Mouse (Mus musculus) monocyte, adult 2 months (primary cell): ENCODE measurements around the gene Col23a1.

Experiments
- DNase-seq, 2 experiments: peaks; one replicate each; pipeline ENCODE4 v3.0.0; 2022; ENCODE audit warnings: low spot score in 2 of 2, low read depth in 1 of 2

Gene Col23a1

GRCm38 (mm10) chr11:51470383-51471144 lies 180.8 kb downstream of the Col23a1 start:
- DNase-seq: no peak

- DNase-seq: no peak
Observed at GRCm38 (mm10) chr11:51473686-51474085, 184.0 kb downstream of the Col23a1 start.

GRCm38 (mm10) chr11:51476543-51476942 lies 186.8 kb downstream of the Col23a1 start:
- no peak for DNase-seq

GRCm38 (mm10) chr11:51477571-51477970 lies 187.9 kb downstream of the Col23a1 start:
- no peak for DNase-seq

GRCm38 (mm10) chr11:51482251-51482650 lies 192.5 kb downstream of the Col23a1 start:
- no peak for DNase-seq

- DNase-seq: no peak
Observed at GRCm38 (mm10) chr11:51485051-51485521, 195.4 kb downstream of the Col23a1 start.

GRCm38 (mm10) chr11:51485775-51486464 lies 196.2 kb downstream of the Col23a1 start:
- no peak for DNase-seq

GRCm38 (mm10) chr11:51488813-51489212 lies 199.1 kb downstream of the Col23a1 start:
- no peak for DNase-seq

GRCm38 (mm10) chr11:51493421-51493820 lies 203.7 kb downstream of the Col23a1 start:
- DNase-seq: no peak

GRCm38 (mm10) chr11:51494178-51494577 lies 204.5 kb downstream of the Col23a1 start:
- DNase-seq: no peak

- DNase-seq: no peak
Observed at GRCm38 (mm10) chr11:51499776-51500175, 210.1 kb downstream of the Col23a1 start.

GRCm38 (mm10) chr11:51502431-51502851 lies 212.7 kb downstream of the Col23a1 start:
- no peak for DNase-seq

GRCm38 (mm10) chr11:51504946-51505345 lies 215.2 kb downstream of the Col23a1 start:
- DNase-seq: no peak

GRCm38 (mm10) chr11:51508053-51508452 lies 218.3 kb downstream of the Col23a1 start:
- DNase-seq: no peak

GRCm38 (mm10) chr11:51509211-51509610 lies 219.5 kb downstream of the Col23a1 start:
- no peak for DNase-seq

- no peak for DNase-seq
Observed at GRCm38 (mm10) chr11:51513019-51513418, 223.3 kb downstream of the Col23a1 start.

- no peak for DNase-seq
Observed at GRCm38 (mm10) chr11:51515346-51515745, 225.6 kb downstream of the Col23a1 start.

- no peak for DNase-seq
Observed at GRCm38 (mm10) chr11:51518100-51518499, 228.4 kb downstream of the Col23a1 start.

GRCm38 (mm10) chr11:51518585-51518984 lies 228.9 kb downstream of the Col23a1 start:
- DNase-seq: no peak

GRCm38 (mm10) chr11:51521440-51521839 lies 231.7 kb downstream of the Col23a1 start:
- no peak for DNase-seq

- DNase-seq: no peak
Observed at GRCm38 (mm10) chr11:51523215-51523614, 233.5 kb downstream of the Col23a1 start.

GRCm38 (mm10) chr11:51523625-51524024 lies 233.9 kb downstream of the Col23a1 start:
- no peak for DNase-seq
